Mouse (Mus musculus): ENCODE results near the gene Klf2. TPM values are rescaled to one million over a fixed set of nuclear protein-coding genes. Genes with fewer than 3 reads are reported as not detected.

The Klf2 gene
- polyA plus RNA-seq, 1 experiment from 2014 or later = 4.0 TPM

DNA sequence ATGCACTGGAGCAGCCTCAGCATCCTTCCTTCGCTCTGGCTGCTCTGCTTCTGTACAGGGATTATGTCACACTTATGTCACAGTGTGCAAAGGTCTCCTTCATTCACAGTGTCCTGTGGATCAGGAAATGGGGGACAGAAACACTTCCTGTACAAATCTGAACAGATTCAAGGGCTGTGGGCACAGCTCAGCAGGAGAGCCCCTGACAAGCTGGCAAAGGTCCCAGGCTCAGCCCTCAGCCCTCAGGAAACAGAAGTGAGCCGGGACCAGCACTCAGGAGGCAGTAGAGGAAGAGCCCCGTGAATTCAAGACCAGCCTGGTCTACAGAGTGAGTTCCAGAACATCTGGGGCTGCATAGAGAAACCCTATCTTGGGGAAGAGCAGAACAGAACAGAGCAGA lies 37.2 kb upstream of the Klf2 start:
- H3K27ac ChIP-seq (ENCODE audit: low read length) = no peak overlapping the region
- H3K27me3 ChIP-seq (ENCODE audit: control insufficient read depth, insufficient read depth, low read depth, low read length) = no peaks in the 10 kb centered on the region
- 44% methylated on average over 3 of the region's 3 CpGs for WGBS
- no peak overlapping the region for H3K9ac ChIP-seq (ENCODE audit: low read depth, low read length)
- H3K4me3 ChIP-seq (ENCODE audit: low read depth, low read length) = no peak overlapping the region
- ATAC-seq = no peak
- no peak overlapping the region for H3K4me2 ChIP-seq (ENCODE audit: low read length)
- H3K9me3 ChIP-seq (replicated peaks; ENCODE audit: control insufficient read depth, low read length, poor library complexity, severe bottlenecking) = no peaks in the 10 kb centered on the region
- H3K4me1 ChIP-seq (ENCODE audit: control insufficient read depth, insufficient read depth, low read length) = no peaks in the 10 kb centered on the region
- H3K36me3 ChIP-seq (ENCODE audit: control insufficient read depth, insufficient read depth, low read length) = no peaks in the 10 kb centered on the region

DNA sequence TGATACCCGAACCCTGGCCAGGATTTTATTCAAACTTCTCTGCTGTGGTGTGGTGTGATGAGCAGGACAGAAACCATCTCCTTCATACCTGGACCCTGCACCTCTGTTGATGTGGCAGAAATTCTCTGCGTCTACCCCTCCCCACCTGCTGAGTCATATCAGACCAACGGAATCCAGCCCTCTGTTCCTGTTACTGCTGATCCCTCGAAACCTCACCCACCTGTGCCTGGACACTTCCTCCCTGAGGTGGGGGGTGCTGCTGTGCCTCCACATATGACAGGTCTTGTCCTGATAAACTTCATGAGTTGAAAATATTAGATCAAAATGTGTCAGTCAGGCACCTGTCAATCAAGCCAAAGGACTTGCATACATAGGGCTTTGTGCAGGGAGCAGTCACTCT lies 33.5 kb upstream of the Klf2 start:
- no peaks in the 10 kb centered on the region for H3K9me3 ChIP-seq (replicated peaks; ENCODE audit: control insufficient read depth, low read length, poor library complexity, severe bottlenecking)
- ATAC-seq = no peak
- no peak overlapping the region for H3K4me2 ChIP-seq (ENCODE audit: low read length)
- no peak overlapping the region for H3K4me3 ChIP-seq (ENCODE audit: low read depth, low read length)
- no peaks in the 10 kb centered on the region for H3K27me3 ChIP-seq (ENCODE audit: control insufficient read depth, insufficient read depth, low read depth, low read length)
- no peak overlapping the region for H3K9ac ChIP-seq (ENCODE audit: low read depth, low read length)
- no peaks in the 10 kb centered on the region for H3K36me3 ChIP-seq (ENCODE audit: control insufficient read depth, insufficient read depth, low read length)
- no peak overlapping the region for H3K27ac ChIP-seq (ENCODE audit: low read length)
- 83% methylated on average over 4 of the region's 4 CpGs for WGBS
- no peaks in the 10 kb centered on the region for H3K4me1 ChIP-seq (ENCODE audit: control insufficient read depth, insufficient read depth, low read length)

DNA sequence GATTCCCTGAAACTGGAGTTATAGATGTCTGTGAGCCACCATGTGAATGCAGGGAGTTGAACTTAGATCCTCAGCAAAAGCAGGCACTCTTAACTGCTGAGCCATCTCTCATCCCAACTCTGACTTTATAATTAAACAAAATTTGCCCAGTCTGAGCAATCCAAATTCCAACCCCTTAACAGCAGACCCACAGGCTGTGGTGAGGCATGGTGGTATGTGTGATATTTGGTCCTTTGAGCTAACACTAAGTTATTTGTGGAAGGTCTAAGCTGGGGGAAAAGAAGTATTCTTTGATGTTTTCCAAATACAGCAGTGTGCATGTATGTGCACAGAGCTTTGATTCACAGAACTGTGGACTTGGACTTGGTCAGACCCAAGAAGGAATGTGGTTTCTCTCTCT lies 29.8 kb upstream of the Klf2 start:
- no peak overlapping the region for H3K27ac ChIP-seq (ENCODE audit: low read length)
- no peak overlapping the region for H3K9ac ChIP-seq (ENCODE audit: low read depth, low read length)
- no peak overlapping the region for H3K4me3 ChIP-seq (ENCODE audit: low read depth, low read length)
- H3K4me1 ChIP-seq (ENCODE audit: control insufficient read depth, insufficient read depth, low read length) = no peaks in the 10 kb centered on the region
- ATAC-seq = no peak
- H3K36me3 ChIP-seq (ENCODE audit: control insufficient read depth, insufficient read depth, low read length) = no peaks in the 10 kb centered on the region
- H3K9me3 ChIP-seq (replicated peaks; ENCODE audit: control insufficient read depth, low read length, poor library complexity, severe bottlenecking) = no peaks in the 10 kb centered on the region
- no peaks in the 10 kb centered on the region for H3K27me3 ChIP-seq (ENCODE audit: control insufficient read depth, insufficient read depth, low read depth, low read length)
- H3K4me2 ChIP-seq (ENCODE audit: low read length) = no peak overlapping the region

DNA sequence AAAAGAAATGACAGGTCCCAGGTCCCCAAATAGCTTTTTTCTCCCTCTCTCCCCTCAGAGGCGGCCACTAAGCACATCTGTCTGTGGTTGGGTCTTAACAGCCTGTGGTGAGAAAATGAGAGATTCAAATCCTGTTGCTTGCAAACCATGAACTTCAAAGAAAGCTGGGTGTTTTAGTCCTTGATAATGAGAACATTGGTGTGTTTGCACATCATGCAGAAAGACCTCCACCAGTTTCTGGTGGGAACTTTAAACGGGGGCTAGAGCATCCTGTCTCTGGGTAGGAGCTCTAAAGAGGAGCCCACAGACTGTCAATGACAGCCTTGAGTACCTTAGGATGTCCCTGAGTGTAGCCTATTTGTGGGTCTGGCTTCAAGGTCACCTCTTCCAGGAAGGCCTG lies 27.7 kb upstream of the Klf2 start:
- no peak overlapping the region for H3K4me2 ChIP-seq (ENCODE audit: low read length)
- 79% methylated on average over 2 of the region's 2 CpGs for WGBS
- no peak for ATAC-seq
- no peaks in the 10 kb centered on the region for H3K9me3 ChIP-seq (replicated peaks; ENCODE audit: control insufficient read depth, low read length, poor library complexity, severe bottlenecking)
- no peak overlapping the region for H3K4me3 ChIP-seq (ENCODE audit: low read depth, low read length)
- no peaks in the 10 kb centered on the region for H3K36me3 ChIP-seq (ENCODE audit: control insufficient read depth, insufficient read depth, low read length)
- no peaks in the 10 kb centered on the region for H3K27me3 ChIP-seq (ENCODE audit: control insufficient read depth, insufficient read depth, low read depth, low read length)
- no peak overlapping the region for H3K9ac ChIP-seq (ENCODE audit: low read depth, low read length)
- H3K27ac ChIP-seq (ENCODE audit: low read length) = no peak overlapping the region
- H3K4me1 ChIP-seq (ENCODE audit: control insufficient read depth, insufficient read depth, low read length) = no peaks in the 10 kb centered on the region

DNA sequence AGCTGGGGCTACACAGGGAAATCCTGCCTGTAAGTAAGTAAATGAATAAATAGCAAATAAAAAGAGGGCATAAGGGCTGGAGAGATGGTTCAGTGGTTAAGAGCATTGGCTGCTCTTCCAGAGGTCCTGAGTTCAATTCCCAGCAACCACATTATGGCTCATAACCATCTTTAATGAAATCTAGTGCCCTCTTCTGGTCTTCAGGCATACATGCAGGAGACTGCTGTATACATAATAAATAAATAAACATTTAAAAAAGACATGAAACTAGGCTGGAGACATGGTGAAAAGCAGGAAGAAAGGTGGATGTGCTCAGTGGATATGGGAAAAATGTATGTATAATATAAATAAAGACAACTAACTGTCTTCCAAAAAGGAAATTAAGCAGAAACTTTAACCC lies 25.5 kb upstream of the Klf2 start:
- Histone ChIP-seq H3K4me3 (ENCODE audit: low read depth, low read length) (no peak overlapping the region), H3K27me3 (ENCODE audit: control insufficient read depth, insufficient read depth, low read depth, low read length) (no peaks in the 10 kb centered on the region), H3K4me2 (ENCODE audit: low read length) (no peak overlapping the region), H3K27ac (ENCODE audit: low read length) (no peak overlapping the region), H3K9ac (ENCODE audit: low read depth, low read length) (no peak overlapping the region), H3K9me3 (replicated peaks; ENCODE audit: control insufficient read depth, low read length, poor library complexity, severe bottlenecking) (no peaks in the 10 kb centered on the region), H3K4me1 (ENCODE audit: control insufficient read depth, insufficient read depth, low read length) (no peaks in the 10 kb centered on the region), H3K36me3 (ENCODE audit: control insufficient read depth, insufficient read depth, low read length) (no peaks in the 10 kb centered on the region)
- no peak for ATAC-seq

DNA sequence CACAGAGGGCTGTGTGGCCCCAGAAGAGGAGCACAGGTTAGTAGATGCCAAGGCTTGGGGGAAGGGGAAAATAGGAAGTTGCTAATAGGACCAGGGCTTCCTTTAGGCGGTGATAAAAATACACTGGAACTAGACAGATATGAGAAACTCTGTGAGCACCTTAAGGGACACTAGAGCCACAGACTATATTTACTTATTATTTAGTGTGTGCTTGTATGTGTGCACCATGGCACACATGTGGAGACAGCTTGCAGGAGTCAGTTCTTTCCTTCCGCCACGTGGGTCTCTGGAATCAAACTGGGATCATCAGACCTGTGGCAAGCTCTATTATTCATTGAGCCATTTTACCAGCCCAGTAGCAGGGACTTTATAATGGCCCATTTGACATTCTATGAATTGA lies 23.7 kb upstream of the Klf2 start:
- no peak overlapping the region for H3K27ac ChIP-seq (ENCODE audit: low read length)
- no peaks in the 10 kb centered on the region for H3K27me3 ChIP-seq (ENCODE audit: control insufficient read depth, insufficient read depth, low read depth, low read length)
- H3K4me2 ChIP-seq (ENCODE audit: low read length) = no peak overlapping the region
- H3K9me3 ChIP-seq (replicated peaks; ENCODE audit: control insufficient read depth, low read length, poor library complexity, severe bottlenecking) = no peaks in the 10 kb centered on the region
- no peaks in the 10 kb centered on the region for H3K4me1 ChIP-seq (ENCODE audit: control insufficient read depth, insufficient read depth, low read length)
- WGBS = 84% methylated on average over 3 of the region's 3 CpGs
- H3K9ac ChIP-seq (ENCODE audit: low read depth, low read length) = no peak overlapping the region
- no peaks in the 10 kb centered on the region for H3K36me3 ChIP-seq (ENCODE audit: control insufficient read depth, insufficient read depth, low read length)
- no peak for ATAC-seq
- H3K4me3 ChIP-seq (ENCODE audit: low read depth, low read length) = no peak overlapping the region

DNA sequence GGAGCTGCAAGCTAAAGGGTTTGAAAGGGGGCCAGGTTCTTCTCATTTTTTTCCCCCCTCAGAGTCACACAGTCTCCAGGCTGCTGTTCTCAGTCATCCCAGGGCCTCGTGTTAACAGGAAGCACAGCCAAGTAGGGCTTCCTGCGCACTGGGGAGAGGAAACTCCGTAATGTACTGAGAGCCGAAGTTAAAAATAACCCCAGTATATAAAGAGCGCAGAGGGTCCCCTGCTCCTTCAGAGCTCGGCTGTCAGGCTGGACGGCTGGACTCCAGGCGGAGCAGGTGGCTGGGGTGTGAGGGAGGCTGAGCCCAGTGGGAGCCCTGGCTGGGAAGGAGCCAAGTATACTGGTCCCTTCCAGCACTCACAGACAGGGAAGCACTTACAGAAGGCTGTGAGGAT lies 23.2 kb upstream of the Klf2 start:
- WGBS = 55% methylated on average over 8 of the region's 8 CpGs
- Histone ChIP-seq H3K36me3 (ENCODE audit: control insufficient read depth, insufficient read depth, low read length) (no peaks in the 10 kb centered on the region), H3K27ac (ENCODE audit: low read length) (peak overlapping the region; percentile 23; the same call in 1 of the 2 replicates), H3K4me3 (ENCODE audit: low read depth, low read length) (no peak overlapping the region), H3K27me3 (ENCODE audit: control insufficient read depth, insufficient read depth, low read depth, low read length) (no peaks in the 10 kb centered on the region), H3K4me1 (ENCODE audit: control insufficient read depth, insufficient read depth, low read length) (no peaks in the 10 kb centered on the region), H3K4me2 (ENCODE audit: low read length) (no peak overlapping the region), H3K9me3 (replicated peaks; ENCODE audit: control insufficient read depth, low read length, poor library complexity, severe bottlenecking) (no peaks in the 10 kb centered on the region), H3K9ac (ENCODE audit: low read depth, low read length) (no peak overlapping the region)
- peak; percentile 62; the same call in 1 of the 2 replicates for ATAC-seq

DNA sequence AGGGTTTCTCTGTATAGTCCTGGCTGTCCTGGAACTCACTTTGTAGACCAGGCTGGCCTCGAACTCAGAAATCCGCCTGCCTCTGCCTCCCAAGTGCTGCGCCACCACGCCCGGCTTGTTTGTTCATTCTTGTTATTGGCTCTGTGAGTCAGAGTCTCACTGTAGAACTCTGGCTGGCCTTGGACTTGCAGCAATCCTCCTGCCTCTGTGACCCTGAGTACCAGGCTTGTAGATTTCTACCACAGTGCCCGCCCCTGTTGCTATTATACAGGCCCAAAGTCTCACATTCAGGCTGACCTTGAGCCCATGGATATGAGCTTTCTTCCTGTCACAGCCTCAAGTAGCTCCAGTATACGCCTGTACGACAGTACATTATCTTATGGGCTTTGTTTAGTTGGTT lies 22.3 kb upstream of the Klf2 start:
- no peaks in the 10 kb centered on the region for H3K9me3 ChIP-seq (replicated peaks; ENCODE audit: control insufficient read depth, low read length, poor library complexity, severe bottlenecking)
- H3K4me3 ChIP-seq (ENCODE audit: low read depth, low read length) = no peak overlapping the region
- H3K9ac ChIP-seq (ENCODE audit: low read depth, low read length) = no peak overlapping the region
- H3K4me1 ChIP-seq (ENCODE audit: control insufficient read depth, insufficient read depth, low read length) = no peaks in the 10 kb centered on the region
- WGBS = 92% methylated on average over 7 of the region's 8 CpGs
- H3K27ac ChIP-seq (ENCODE audit: low read length) = no peak overlapping the region
- H3K36me3 ChIP-seq (ENCODE audit: control insufficient read depth, insufficient read depth, low read length) = no peaks in the 10 kb centered on the region
- no peaks in the 10 kb centered on the region for H3K27me3 ChIP-seq (ENCODE audit: control insufficient read depth, insufficient read depth, low read depth, low read length)
- H3K4me2 ChIP-seq (ENCODE audit: low read length) = no peak overlapping the region
- ATAC-seq = no peak

DNA sequence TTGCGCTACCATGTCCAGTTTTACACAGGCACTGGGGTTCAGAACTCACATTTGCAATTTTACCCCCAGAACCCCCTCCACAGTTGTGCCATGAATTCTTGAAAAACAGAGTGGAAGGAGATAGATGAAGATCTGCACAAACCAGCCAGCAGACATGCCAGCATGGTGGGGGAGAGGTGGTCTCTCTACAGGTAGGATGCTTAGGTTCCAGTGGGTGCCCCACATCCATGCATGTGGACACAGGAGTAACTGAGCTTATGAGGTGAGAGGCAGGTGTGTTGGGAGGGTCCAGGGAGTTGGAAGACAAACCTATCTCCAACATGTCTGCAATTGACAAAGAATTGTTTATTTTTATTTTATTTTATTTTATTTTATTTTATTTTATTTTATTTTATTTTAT lies 19.9 kb upstream of the Klf2 start:
- no peak overlapping the region for H3K4me2 ChIP-seq (ENCODE audit: low read length)
- H3K27ac ChIP-seq (ENCODE audit: low read length) = no peak overlapping the region
- H3K9ac ChIP-seq (ENCODE audit: low read depth, low read length) = no peak overlapping the region
- H3K4me3 ChIP-seq (ENCODE audit: low read depth, low read length) = no peak overlapping the region
- no peaks in the 10 kb centered on the region for H3K36me3 ChIP-seq (ENCODE audit: control insufficient read depth, insufficient read depth, low read length)
- 92% methylated on average over 1 of the region's 1 CpGs for WGBS
- no peaks in the 10 kb centered on the region for H3K9me3 ChIP-seq (replicated peaks; ENCODE audit: control insufficient read depth, low read length, poor library complexity, severe bottlenecking)
- H3K4me1 ChIP-seq (ENCODE audit: control insufficient read depth, insufficient read depth, low read length) = no peaks in the 10 kb centered on the region
- no peak for ATAC-seq
- H3K27me3 ChIP-seq (ENCODE audit: control insufficient read depth, insufficient read depth, low read depth, low read length) = no peaks in the 10 kb centered on the region

Data from midbrain, embryonic 16.5 days (tissue).